Mouse (Mus musculus): ENCODE results near the gene Ift57.

- TF ChIP-seq CTCF (IDR thresholded peaks at IDR 0.05; ENCODE audit: low read depth) (no peak), EP300 (IDR thresholded peaks at IDR 0.05; ENCODE audit: low read depth) (no peak)
These were observed 788 bp downstream of the Ift57 start for GRCm38 (mm10) chr16:49699821-49700220.

Measured in heart, postnatal 0 days (tissue).